Mouse (Mus musculus) T-helper 2 cell (primary cell): ENCODE data around the gene Tex2.
"Not testable (repeated sequence)": the region's sequence is repeated elsewhere in the genome, so short reads cannot be mapped to it uniquely, and the experiment has no call there.

Source experiments
- in situ Hi-C: fragments of 300-600 bp; cut with MboI, MseI; formaldehyde crosslinking; loops from one replicate; pipeline ENCODE4 v1.15.1; 2025; ENCODE audit warnings: high pct_unique_total_duplicates

Gene Tex2

DNA sequence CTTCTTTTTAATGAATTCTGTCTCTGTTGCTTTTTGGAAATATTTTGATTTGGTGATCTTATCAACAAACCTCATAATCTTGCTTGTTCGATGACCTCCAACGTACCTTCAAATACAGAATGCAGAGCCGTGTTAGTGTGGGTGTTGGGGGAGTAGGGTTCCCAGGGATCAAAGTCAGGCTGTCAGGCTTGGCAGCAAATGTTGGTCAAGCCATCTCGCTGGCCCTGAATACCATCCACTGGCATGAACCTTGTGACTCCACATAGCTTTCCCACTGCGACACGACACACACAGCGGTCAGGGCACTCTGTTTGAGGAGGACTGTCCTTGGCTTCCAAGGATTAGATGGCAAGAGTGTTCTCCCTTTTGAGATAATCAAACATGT, 101.2 kb downstream of the Tex2 start:
- in situ Hi-C loops = no loop called here

- in situ Hi-C loops = no loop called here
Measured at GRCm38 (mm10) chr11:106511236-106512005, 101.8 kb downstream of the Tex2 start.

- in situ Hi-C loops = no loop called here
Measured at GRCm38 (mm10) chr11:106507638-106508037, 105.6 kb downstream of the Tex2 start.

- in situ Hi-C loops = no loop called here
Measured at GRCm38 (mm10) chr11:106506211-106506610, 107.0 kb downstream of the Tex2 start.

DNA sequence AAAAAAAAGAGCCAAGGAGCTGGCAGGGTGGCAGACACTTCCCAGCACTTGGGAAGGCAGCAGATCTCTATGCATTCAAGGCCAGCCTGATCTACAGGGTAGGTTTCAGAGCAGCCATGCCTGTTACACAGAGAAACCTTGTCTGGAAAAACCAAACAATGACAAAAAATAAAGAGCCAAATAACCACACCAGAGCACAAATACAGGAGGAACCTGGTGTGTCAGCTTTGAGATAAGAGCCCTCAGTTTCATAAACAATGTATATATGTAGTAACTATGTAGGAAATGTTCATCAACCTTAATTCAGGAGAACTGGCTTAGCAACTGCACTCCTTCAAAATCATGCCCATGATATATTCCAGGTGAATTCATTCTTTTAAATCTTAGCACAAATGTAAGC, 109.1 kb downstream of the Tex2 start:
- in situ Hi-C loops = no loop called here

DNA sequence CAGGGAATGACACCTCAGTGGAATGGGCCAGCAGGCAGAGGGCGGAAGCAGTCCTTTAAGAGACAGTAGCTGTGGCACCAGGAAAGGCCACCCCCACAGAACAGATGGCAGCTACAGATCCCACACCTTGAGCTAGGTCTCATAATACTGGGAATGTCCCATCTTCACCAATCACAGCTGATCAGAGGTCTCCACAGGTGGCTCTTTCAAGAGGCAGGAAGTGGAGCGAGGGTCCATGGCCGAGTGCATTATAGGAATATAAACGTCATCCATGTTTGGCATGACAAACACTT, 109.9 kb downstream of the Tex2 start:
- in situ Hi-C loops = no loop called here

DNA sequence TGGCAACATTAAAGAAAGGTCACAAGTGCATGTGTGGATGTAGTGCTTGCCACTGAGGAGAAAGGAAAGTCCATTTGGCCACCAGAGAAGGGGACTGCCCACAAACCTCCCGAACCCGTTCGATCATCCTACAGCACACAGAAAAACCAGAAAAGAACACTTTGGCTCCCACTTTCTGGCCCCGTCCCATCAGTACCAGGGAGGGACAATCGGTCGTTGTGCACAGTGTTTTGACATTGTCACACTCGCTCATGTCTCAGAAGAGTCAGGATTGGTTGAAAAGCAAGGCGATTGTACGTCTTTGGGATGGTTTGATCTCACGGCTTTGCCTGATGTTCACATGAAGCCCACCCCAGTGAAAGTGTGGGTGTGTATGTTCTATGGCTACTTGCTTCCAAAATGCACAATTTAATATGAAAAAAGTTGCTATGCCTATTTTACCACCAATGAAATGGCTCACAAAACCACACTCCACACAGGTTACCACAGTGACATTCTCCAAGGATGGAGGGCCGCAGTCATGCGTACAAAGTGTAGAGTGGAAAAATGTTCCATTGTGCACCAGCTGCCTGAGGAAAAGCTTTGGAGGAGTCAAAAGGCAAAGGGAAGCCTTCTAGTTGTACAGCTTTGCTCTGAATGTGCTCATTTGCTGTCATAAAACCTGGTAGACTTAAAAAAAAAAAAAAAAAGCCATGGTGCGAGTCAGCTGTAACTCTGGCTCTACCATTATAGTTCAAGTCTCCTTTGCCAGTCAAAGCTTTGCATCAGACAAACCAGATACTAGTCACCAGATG, 110.4 kb downstream of the Tex2 start:
- in situ Hi-C loops = no loop called here

- in situ Hi-C loops = no loop called here
Measured at GRCm38 (mm10) chr11:106502159-106502505, 111.1 kb downstream of the Tex2 start.

- in situ Hi-C loops = no loop called here
Measured at GRCm38 (mm10) chr11:106501308-106502158, 111.7 kb downstream of the Tex2 start.

GRCm38 (mm10) chr11:106500393-106501307, 112.6 kb downstream of the Tex2 start:
- in situ Hi-C loops = no loop called here

- in situ Hi-C loops = no loop called here
Measured at GRCm38 (mm10) chr11:106498739-106499379, 114.4 kb downstream of the Tex2 start.

DNA sequence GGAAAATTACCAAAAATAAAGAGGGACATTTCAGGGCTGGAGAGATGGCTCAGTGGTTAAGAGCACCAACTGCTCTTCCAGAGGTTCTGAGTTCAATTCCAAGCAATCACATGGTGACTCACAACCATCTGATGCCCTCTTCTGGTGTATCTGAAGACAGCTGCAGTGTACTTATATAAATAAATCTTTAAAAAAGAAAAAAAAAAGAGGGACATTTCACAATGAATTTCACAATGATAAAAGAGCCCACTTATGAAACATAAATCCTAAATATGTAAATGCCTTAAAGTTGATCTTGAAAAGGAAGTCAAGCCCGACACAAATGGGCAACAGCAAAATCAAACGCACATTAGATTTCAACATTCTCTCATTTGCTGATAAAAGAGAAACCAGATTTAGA, 115.3 kb downstream of the Tex2 start:
- in situ Hi-C loops = no loop called here

DNA sequence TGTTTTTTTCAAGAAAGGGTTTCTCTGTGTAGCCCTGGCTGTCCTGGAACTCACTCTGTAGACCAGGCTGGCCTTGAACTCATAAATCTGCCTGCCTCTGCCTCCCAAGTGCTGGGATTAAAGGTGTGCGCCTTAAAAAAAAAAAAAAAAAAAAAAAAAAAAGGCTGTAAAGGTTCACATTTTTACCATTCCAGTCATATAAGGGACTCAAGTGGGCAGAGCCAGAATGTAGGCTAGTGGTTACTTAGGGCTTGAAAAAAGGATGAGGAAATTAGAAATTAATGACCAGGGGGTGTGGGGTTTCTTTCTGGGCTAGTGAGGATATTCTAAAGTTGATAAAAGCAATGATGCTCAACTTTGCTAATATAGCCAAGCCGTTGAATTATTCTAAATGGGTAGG, 116.2 kb downstream of the Tex2 start:
- in situ Hi-C loops = not testable (repeated sequence)

DNA sequence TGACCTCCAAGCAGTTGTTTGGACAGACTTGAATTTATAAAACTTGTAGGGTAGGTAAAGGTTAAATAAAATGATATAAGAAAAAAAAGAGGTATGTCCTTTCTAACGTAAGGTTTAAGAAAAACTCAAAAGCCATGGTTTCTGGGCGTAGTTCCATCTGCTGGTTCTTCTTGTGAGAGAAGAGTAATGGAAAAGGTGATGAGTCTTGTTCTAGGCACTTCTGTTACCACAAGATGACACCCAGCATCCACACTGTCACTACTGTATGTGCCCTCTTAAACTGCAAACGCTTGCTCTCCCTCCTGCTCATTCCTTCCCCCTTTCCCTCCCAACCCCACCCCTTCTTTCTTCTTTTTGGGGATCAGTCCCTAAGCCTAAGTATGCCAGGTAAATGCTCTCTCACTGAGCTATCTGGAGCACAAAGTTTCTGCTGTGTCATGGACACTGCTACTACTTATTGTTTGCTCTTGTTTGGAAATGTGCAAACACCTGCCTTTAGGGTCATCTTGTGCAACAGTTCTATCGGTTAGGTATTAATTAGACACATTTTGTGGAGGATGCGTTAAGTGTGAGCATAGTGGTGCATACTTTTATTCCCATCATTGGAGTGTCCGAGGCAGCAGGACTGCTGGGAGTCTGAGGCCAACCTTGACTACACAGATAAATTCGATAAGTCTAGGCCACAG, 120.1 kb downstream of the Tex2 start:
- in situ Hi-C loops = loop anchor here (5.0 kb wide), 1 partner anchor 76 kb away; no protein-coding TSS in a partner anchor

- in situ Hi-C loops = loop anchor here (5.0 kb wide), 1 partner anchor 74 kb away; no protein-coding TSS in a partner anchor
Measured at GRCm38 (mm10) chr11:106491393-106491792, 121.8 kb downstream of the Tex2 start.

DNA sequence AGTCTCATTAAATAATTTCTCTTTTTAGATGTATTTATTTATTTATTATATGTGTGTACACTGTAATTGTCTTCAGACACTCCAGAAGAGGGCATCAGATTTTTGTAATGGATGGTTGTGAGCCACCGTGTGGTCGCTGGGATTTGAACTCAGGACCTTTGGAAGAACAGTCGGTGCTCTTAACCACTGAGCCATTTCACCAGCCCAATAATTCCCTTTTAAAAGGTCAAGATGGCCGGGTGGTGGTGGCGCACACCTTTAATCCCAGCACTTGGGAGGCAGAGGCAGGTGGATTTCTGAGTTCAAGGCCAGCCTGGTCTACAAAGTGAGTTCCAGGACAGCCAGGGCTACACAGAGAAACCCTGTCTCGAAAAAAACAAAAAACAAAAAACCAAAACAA, 122.6 kb downstream of the Tex2 start:
- in situ Hi-C loops = loop anchor here (5.0 kb wide), 1 partner anchor 73 kb away; no protein-coding TSS in a partner anchor

GRCm38 (mm10) chr11:106490057-106490456, 123.2 kb downstream of the Tex2 start:
- in situ Hi-C loops = loop anchor here (5.0 kb wide), 1 partner anchor 73 kb away; no protein-coding TSS in a partner anchor

GRCm38 (mm10) chr11:106489036-106489693, 124.1 kb downstream of the Tex2 start:
- in situ Hi-C loops = no loop called here

- in situ Hi-C loops = no loop called here
Measured at GRCm38 (mm10) chr11:106488126-106488561, 125.1 kb downstream of the Tex2 start.
